Mouse (Mus musculus): ENCODE measurements around the gene Nop9. TPM values are rescaled to one million over a fixed set of nuclear protein-coding genes. Genes with fewer than 3 reads are reported as not detected.

Gene Nop9
- total RNA-seq, 2 experiments from 2014 or later, result 27.5 to 52.0 TPM

GRCm38 (mm10) chr14:55765696-55766095 lies 20.2 kb downstream of the Nop9 start, which contains the start of gene Ltb4r1:
Gene Ltb4r1, plus strand, starts transcription at chr14:55765962.
- ATAC-seq (replicated peaks; ENCODE audit: low FRiP score, low TSS enrichment, poor library complexity, severe bottlenecking), result no peak

- peak; percentile 58 for ATAC-seq (replicated peaks; ENCODE audit: low FRiP score, low TSS enrichment, poor library complexity, severe bottlenecking)
These were observed 22.3 kb downstream of the Nop9 start for GRCm38 (mm10) chr14:55767519-55768414.

- no peak for ATAC-seq (replicated peaks; ENCODE audit: low FRiP score, low TSS enrichment, poor library complexity, severe bottlenecking)
These were observed 23.1 kb downstream of the Nop9 start for GRCm38 (mm10) chr14:55768555-55768954.

GRCm38 (mm10) chr14:55769087-55769703 lies 23.7 kb downstream of the Nop9 start:
- peak; percentile 59 for ATAC-seq (replicated peaks; ENCODE audit: low FRiP score, low TSS enrichment, poor library complexity, severe bottlenecking)

GRCm38 (mm10) chr14:55776711-55777110 lies 31.2 kb downstream of the Nop9 start:
- no peak for ATAC-seq (replicated peaks; ENCODE audit: low FRiP score, low TSS enrichment, poor library complexity, severe bottlenecking)

GRCm38 (mm10) chr14:55777176-55777575 lies 31.7 kb downstream of the Nop9 start:
- ATAC-seq (replicated peaks; ENCODE audit: low FRiP score, low TSS enrichment, poor library complexity, severe bottlenecking), result no peak

- ATAC-seq (replicated peaks; ENCODE audit: low FRiP score, low TSS enrichment, poor library complexity, severe bottlenecking), result no peak
These were observed 32.3 kb downstream of the Nop9 start for GRCm38 (mm10) chr14:55777806-55778205.

GRCm38 (mm10) chr14:55778686-55779085 lies 33.2 kb downstream of the Nop9 start:
- ATAC-seq (replicated peaks; ENCODE audit: low FRiP score, low TSS enrichment, poor library complexity, severe bottlenecking), result no peak

GRCm38 (mm10) chr14:55779656-55780055 lies 34.2 kb downstream of the Nop9 start:
- no peak for ATAC-seq (replicated peaks; ENCODE audit: low FRiP score, low TSS enrichment, poor library complexity, severe bottlenecking)

GRCm38 (mm10) chr14:55780736-55781135 lies 35.2 kb downstream of the Nop9 start:
- ATAC-seq (replicated peaks; ENCODE audit: low FRiP score, low TSS enrichment, poor library complexity, severe bottlenecking), result no peak

- peak; percentile 87 for ATAC-seq (replicated peaks; ENCODE audit: low FRiP score, low TSS enrichment, poor library complexity, severe bottlenecking)
These were observed 35.8 kb downstream of the Nop9 start for GRCm38 (mm10) chr14:55781310-55781709.

GRCm38 (mm10) chr14:55782361-55782960 lies 37.0 kb downstream of the Nop9 start:
- no peak for ATAC-seq (replicated peaks; ENCODE audit: low FRiP score, low TSS enrichment, poor library complexity, severe bottlenecking)

GRCm38 (mm10) chr14:55783171-55783957 lies 37.9 kb downstream of the Nop9 start:
- ATAC-seq (replicated peaks; ENCODE audit: low FRiP score, low TSS enrichment, poor library complexity, severe bottlenecking), result no peak

GRCm38 (mm10) chr14:55783958-55784235 lies 38.4 kb downstream of the Nop9 start, which contains the start of gene Adcy4:
Gene Adcy4, minus strand, starts transcription at chr14:55784095.
- ATAC-seq (replicated peaks; ENCODE audit: low FRiP score, low TSS enrichment, poor library complexity, severe bottlenecking), result no peak

- ATAC-seq (replicated peaks; ENCODE audit: low FRiP score, low TSS enrichment, poor library complexity, severe bottlenecking), result no peak
These were observed 39.7 kb downstream of the Nop9 start for GRCm38 (mm10) chr14:55785195-55785594.

GRCm38 (mm10) chr14:55787731-55788130 lies 42.2 kb downstream of the Nop9 start:
- ATAC-seq (replicated peaks; ENCODE audit: low FRiP score, low TSS enrichment, poor library complexity, severe bottlenecking), result peak; percentile 11; the same call in 1 of the 2 replicates

GRCm38 (mm10) chr14:55788256-55789050 lies 43.0 kb downstream of the Nop9 start, which contains the start of gene Ripk3:
Gene Ripk3, minus strand, starts transcription at chr14:55788865.
- ATAC-seq (replicated peaks; ENCODE audit: low FRiP score, low TSS enrichment, poor library complexity, severe bottlenecking), result peak; percentile 83

- no peak for ATAC-seq (replicated peaks; ENCODE audit: low FRiP score, low TSS enrichment, poor library complexity, severe bottlenecking)
These were observed 48.0 kb downstream of the Nop9 start for GRCm38 (mm10) chr14:55793461-55793860.

- no peak for ATAC-seq (replicated peaks; ENCODE audit: low FRiP score, low TSS enrichment, poor library complexity, severe bottlenecking)
These were observed 48.5 kb downstream of the Nop9 start for GRCm38 (mm10) chr14:55793946-55794345.

All from megakaryocyte-erythroid progenitor cell, adult 5-6 weeks (primary cell).